Mouse (Mus musculus) adrenal gland, adult 8-10 months (tissue): ENCODE measurements around the gene Pick1. TPM values are rescaled to one million over a fixed set of nuclear protein-coding genes. Genes with fewer than 3 reads are reported as not detected.

Experiments used
- DNase-seq: peaks from one replicate; pipeline ENCODE4 v3.0.0; 2022
- total RNA-seq, 4 experiments: library from RNA; stranded (reverse); gene quantifications; 2 replicates each; pipeline ENCODE4 v1.2.4; 2022

The Pick1 gene
- total RNA-seq, 4 experiments from 2014 or later, result 18.1 to 38.0 (median 23.4) TPM

DNA sequence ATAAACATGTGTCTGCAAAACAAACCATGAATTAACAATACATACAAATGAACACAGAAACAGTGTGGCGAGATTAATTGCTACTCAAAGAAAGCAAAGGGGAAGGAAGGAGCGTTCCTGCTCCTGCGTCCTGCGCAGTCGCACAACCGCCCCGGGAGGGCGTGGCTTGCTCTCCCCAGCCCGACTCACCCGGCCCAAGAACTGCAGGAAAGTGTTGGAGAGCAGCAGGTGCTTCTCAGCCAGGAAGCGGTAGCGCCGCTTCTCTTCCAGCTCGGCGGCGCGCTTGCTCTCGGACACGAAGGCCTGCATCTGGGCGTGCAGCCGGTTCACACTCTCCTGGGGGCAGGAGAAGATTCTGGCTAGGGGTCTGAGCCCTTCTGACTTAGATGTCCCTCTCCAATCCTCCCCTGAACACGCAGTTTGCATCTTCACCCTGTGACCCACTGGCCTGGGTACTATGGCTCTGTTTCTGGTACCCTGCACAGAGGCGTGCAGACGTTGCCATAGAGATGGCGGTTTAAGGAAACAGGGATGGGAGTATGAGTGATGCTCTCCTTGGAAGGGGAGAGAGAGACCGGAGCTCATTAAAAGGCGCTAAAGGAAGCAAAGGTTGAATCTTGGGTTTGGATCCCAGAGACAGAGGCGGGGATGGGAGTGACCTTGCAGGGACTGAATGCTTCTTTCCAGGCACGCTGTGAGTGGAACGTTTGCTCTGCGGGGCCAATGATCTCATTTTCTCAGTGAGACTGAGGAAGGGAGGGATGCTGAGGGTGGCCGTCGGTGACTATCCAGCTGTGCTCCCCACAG, 41.5 kb downstream of the Pick1 start:
- peak; percentile 55 for DNase-seq

DNA sequence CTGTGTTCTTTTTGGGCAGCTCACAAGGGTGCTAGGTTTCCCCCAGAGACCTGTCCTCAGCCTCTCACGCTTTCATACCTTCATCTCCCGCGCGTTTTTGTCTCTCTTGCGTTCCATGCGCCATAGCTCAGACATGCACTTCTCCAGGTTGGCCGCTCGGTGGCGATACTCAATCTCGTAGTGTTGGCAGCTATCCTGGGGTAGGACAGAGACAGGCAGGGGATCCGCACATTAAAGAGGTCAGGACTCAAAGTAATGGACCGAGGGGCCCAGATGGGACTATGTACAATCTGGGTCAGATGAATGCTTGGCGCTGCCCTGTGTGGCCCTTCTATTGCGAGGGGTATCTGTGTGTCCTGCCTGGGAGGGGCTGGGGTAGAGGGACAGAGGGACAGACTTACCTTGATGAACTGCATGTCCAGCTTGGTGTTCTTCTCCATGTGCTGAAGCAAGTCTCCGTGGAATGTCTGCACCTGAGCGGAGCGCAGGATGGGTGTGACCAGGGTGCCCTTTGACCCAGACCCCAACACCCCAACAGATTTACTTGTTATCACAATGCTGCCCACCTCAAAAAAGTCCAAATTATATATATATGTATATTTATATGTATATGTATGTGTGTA, 42.3 kb downstream of the Pick1 start:
- no peak for DNase-seq

DNA sequence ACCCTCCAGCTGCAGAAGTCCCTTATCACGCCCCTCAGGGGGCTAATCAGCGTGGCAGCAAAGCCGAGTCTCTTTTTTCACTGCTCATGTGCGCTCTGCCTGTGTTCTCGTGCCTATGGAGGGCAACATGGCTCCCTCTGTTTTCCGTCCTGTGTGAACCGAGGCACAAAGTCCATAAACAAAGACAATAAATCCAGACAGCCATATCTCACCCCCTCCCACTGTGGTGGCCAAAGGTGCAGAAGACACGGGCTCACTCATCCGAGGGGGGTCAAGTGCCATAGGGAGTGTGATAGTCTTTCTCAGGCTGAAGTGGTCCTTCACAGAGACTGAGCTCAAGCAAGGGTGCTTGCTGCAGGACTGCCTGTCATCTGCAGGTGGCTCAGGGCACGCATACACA, 44.0 kb downstream of the Pick1 start:
- no peak for DNase-seq

DNA sequence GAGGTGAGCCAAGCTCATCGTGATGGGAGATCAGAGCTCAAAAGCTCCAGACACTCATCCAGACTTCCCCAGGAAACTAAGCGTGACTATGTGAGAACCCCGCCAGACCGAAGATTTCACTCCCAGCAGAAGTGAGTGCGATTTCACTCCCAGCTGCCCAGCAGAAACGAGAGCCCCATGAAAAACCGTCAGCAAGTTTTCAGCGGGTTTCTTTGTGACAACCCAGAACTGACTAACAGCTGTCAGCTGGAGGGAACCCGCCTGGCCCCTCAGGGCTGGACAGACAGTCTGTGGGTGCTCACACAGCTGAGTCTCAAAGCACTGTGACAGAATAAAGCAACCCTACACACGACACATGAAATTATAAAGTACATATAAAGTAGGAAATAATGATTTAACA, 48.8 kb downstream of the Pick1 start:
- DNase-seq, result no peak

DNA sequence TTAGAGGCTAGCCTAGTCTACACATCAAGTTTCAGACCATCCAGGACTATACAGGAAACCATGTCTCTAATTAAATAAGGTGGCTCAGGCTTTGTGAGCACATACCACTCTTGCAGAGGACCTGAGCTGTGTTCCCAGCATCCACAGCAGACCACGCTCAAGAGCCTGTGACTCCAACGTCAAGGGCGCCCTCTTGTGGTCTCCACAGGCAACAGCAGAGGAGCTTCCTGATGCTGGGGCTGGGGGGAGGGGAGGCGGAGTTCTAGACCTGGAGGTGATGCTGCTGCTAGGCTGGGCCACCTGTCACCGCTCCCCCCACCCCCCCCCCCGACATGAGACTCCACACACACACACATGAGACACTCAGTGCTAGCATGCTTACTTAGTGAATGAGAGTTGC, 51.2 kb downstream of the Pick1 start:
- DNase-seq, result no peak

DNA sequence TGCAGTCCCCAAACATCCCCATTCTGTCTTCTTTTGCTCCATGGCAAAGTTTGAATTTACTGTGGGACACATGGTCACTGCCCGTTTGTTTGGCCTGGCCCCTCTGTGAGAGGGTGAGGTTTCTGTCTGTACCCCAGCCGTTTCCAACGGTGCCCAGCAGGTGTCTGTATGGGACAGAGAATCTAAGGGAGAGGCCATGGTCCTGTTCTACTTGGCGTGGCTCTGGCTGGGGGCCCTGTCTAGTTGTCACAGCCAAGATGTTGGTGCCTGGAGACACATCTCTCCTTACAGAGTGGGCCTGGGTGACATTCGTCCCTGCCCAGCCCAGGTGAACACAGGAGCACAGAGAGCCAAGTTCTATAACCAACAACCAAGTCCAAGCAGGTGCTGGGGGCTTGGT, 51.9 kb downstream of the Pick1 start:
- DNase-seq, result no peak

DNA sequence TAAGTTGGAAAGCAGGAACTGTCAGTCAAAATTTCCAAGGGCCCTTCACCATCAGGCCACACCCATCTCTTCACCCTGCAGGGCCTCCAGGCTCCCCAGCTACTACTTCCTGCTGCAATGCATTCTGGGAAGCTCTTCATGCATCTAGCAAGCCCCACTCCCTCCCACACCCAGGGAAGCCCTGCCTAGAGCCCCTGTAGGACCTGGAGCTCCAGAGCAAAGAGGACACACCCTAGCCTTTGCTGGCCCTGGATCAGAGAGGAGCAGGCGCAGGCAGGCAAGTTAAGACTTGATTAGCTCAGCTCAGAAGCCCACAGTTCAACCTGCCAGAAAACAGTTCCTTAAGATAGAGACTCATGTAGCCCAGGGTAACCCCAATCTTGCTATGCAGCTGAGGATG, 52.4 kb downstream of the Pick1 start:
- no peak for DNase-seq

DNA sequence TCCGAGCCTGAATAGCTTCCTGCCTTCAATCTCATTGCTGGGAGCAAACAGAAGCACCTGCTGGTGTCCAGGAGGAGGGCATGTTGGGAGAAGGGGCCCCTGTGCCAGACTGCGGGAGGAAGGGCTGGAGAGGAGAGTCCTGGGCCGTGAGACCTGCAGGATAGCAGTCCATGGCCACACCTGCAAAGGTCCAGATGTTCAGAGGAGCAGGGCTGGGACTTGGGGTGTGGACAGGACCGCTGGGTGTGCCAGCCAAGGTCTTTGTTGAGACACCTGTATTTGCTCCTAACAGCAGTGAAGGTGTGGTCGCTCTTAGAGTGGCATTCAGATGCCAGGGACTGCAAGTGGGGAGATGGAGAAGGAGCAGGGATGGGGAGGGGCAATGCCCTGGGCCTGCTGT, 53.5 kb downstream of the Pick1 start:
- no peak for DNase-seq

DNA sequence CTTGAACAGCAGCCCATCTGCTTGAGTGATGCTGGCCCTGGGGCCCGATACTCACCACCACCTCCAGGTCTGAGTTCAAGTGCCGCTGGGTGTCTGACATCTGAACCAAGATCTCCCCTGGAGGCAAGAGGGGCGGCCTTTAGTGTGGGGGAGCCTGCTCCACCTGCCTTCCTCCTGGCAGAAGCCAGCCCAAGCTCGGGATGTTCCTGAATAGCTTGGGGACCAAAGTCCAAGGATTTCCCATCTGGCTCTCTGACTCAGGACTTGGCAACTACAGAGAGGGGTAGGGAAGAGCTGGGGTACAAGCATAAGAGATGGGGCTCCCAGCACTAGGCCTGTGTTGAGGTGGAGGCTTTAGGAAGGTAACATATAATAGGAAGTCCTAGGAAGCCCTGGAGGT, 54.4 kb downstream of the Pick1 start:
- DNase-seq, result no peak

DNA sequence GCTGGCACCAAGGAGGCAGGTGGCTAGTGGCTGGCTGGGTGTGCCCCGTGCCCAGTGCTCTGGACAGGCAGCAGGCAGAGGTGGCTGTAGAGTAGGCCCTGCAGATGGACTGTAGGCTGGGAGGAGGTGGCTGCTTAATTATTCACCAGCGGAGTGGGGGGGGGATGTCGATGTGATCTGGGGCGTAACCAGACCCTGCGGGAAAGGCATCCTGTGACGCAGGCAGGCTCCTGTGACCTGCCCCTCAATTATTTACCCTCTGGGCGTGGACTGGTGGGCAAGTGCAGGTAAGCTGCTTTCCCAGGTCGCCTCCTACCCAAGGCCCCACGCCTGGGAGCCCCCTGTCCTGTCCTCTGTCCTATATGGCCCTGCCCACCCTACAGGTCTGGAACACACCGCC, 56.4 kb downstream of the Pick1 start, which contains the start of gene Baiap2l2:
Gene Baiap2l2, minus strand, starts transcription at position 139 of the 400 bp plus-strand sequence.
- no peak for DNase-seq

DNA sequence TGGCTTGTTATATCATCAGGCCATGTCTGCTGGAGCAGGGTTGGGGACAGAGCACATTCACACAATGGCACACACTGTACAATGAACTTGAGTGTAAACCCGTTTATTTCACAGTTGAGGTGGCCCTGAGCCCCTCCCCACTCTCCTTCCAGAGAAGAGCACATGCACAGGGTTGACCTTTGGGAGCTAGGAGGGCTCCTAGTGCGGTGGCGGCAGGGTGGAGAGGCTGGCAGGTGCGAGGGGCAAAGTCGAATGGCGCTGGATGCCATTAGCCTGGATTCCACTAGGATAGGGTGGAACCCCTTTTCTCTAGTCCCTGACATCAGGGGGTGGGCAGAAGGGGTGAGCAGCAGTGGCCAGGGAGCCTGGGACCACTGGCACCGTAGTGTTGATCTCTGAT, 57.2 kb downstream of the Pick1 start:
- DNase-seq, result no peak

DNA sequence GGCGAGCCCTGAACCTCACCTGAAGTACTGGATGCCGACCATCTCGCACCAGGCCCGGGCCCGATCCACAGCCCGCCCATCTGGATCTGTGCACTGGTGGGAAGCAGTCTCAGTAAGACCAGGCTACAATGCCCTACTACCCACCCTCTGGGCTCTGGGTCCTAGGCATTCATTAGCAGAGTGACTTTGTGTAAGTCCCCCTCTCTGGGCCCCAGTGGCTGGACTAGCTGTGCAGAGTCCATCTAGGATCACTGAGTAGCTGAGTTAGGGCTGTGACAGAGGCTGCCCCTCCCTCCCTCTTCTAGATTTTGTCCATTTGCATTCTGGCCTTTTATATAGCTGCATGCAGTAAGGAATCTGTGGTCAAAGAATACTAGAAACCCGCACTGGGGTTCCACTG, 58.1 kb downstream of the Pick1 start:
- no peak for DNase-seq

DNA sequence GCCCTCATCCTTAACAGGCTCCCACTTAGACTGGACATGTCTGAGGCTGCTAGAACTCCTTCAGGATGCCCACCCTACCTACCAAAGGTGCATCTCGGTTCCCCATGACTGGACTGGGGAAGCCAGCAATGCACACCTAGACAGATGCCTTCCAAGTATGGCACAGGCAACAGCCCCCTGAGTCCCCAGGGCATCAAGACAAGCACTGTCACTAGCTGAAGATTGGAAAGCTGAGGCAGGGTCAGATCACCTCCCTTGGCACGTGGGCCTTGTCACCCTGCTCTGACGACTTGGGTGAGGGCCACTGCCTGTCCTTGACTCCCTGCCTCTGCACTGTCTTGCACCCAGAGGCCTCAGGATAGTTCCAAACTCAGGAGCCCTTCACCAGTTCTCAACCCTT, 59.4 kb downstream of the Pick1 start:
- DNase-seq, result no peak

DNA sequence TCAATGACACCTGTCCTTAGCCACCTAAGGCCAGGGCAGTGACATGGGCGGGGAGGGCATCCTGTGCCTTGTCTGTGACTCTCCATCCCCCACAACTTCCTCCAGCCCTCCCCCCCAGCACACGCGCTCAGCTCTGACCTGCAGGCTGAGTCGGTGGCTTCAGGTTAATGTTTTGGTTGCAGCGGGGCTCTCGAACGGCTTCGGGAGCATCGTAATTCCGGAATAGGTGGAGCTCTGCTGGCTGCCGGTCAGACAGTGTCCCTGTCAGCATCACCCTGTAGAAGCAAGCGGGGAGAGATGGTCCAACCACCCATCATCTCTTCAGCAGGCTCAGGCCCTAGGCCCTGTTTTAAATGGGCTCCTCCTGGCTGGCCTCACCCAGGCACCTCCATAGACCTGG, 60.5 kb downstream of the Pick1 start:
- no peak for DNase-seq

DNA sequence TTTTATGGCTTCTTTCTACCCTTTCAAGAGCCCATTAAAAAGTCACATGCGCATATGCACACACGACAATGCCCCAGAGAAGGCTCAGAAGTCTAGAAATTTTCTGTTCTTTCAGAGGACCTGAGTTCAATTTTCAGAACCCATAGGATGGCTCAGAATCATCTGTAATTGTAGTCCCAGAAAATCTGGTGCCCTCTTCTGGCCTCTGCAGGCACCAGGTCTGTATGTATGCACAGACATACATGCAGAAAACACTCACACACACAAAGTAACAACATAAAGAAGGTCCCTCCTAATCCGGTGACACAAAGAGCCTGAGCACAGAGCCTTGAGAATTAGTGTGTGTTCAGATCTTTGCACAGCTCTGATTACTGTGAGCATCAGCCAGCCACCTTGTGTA, 61.4 kb downstream of the Pick1 start:
- no peak for DNase-seq

DNA sequence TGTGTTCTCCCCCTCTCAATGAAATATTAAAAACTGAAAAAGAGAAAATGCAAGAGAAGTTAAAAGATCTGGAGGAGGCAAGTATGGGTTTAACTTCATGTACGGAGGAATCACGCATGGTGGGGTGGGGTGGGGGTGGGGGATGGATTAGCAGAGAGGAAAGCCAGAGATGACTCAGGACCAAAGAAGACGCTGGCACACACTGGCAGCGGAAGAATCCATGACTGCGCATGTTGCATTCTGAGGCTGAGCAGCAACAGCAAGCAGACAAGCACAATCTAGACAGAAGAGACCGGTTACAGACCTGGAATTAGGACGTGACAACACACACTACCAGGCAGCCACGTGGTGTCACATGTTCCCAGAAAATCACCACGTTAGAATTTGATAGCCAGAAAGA, 63.8 kb downstream of the Pick1 start:
- DNase-seq, result no peak

DNA sequence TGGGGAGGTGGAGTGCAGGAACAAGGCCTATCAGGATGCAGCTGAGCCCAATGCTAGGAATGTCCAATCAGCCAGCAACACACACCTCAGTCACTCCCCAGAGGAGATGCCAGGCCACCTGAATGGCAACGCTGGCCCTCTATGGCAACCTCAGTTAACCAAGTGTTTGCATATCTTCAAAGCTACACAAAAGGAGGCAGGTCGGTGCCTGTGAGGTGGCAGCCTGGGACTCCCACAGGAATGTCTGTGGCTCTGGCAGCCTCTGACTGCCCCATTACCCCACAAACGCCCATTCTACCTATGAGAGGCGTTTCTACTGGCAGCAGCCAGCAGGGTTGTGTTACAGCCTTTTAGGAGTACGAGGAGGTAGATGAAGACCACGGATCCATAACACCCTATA, 69.6 kb downstream of the Pick1 start:
- no peak for DNase-seq

Other genes with a start within 250 kb of the Pick1 start
- gene H1f0, start 200.7 kb upstream of the Pick1 start, total RNA-seq, result 100 to 1,000 TPM; 122 to 250 (median 176) TPM
- gene Galr3, start 187.3 kb upstream of the Pick1 start, total RNA-seq, result under 1 TPM in 3 of 4 experiments, not detected in 1; 0.28 to 0.31 (median 0.30) TPM
- 10 to 100 TPM; 24.6 to 34.9 (median 28.2) TPM for gene Ankrd54, start 166.3 kb upstream of the Pick1 start, total RNA-seq
- gene Eif3l, start 154.0 kb upstream of the Pick1 start, total RNA-seq, result 100 to 1,000 TPM; 136 to 157 (median 140) TPM
- 10 to 100 TPM; 40.6 to 88.2 (median 55.8) TPM for gene Micall1, start 120.3 kb upstream of the Pick1 start, total RNA-seq
- 100 to 1,000 TPM; 120 to 161 (median 139) TPM for gene Polr2f, start 88.2 kb upstream of the Pick1 start, total RNA-seq
- gene 1700088E04Rik, start 87.9 kb upstream of the Pick1 start, total RNA-seq, result 10 to 100 TPM in 2 of 4 experiments, 1 to 10 TPM in 2; 7.0 to 14.8 (median 10.2) TPM
- gene Sox10, start 63.9 kb upstream of the Pick1 start, total RNA-seq, result 1 to 10 TPM; 1.4 to 2.6 (median 2.4) TPM
- gene Gm49486, start 218 bp downstream of the Pick1 start, total RNA-seq, result not detected
- not detected for gene Slc16a8, start 25.6 kb downstream of the Pick1 start, total RNA-seq
- gene Baiap2l2, start 56.4 kb downstream of the Pick1 start, total RNA-seq, result 1 to 10 TPM in 1 of 4 experiments, under 1 TPM in 1, not detected in 2; 0.35 to 1.6 TPM
- gene Pla2g6, start 99.2 kb downstream of the Pick1 start, total RNA-seq, result 10 to 100 TPM; 27.8 to 36.2 (median 33.1) TPM
- 1 to 10 TPM; 5.2 to 6.7 (median 6.1) TPM for gene Maff, start 117.4 kb downstream of the Pick1 start, total RNA-seq
- gene Tmem184b, start 174.4 kb downstream of the Pick1 start, total RNA-seq, result 10 to 100 TPM; 39.1 to 76.8 (median 65.3) TPM
- 100 to 1,000 TPM in 2 of 4 experiments, 10 to 100 TPM in 2; 80.4 to 126 (median 97.1) TPM for gene Csnk1e, start 226.4 kb downstream of the Pick1 start, total RNA-seq